Mouse (Mus musculus): ENCODE results near the gene Ofd1. TPM values are rescaled to one million over a fixed set of nuclear protein-coding genes. Genes with fewer than 3 reads are reported as not detected.

Ofd1 gene
- total RNA-seq, 2 experiments from 2014 or later, result 7.5 TPM

DNA sequence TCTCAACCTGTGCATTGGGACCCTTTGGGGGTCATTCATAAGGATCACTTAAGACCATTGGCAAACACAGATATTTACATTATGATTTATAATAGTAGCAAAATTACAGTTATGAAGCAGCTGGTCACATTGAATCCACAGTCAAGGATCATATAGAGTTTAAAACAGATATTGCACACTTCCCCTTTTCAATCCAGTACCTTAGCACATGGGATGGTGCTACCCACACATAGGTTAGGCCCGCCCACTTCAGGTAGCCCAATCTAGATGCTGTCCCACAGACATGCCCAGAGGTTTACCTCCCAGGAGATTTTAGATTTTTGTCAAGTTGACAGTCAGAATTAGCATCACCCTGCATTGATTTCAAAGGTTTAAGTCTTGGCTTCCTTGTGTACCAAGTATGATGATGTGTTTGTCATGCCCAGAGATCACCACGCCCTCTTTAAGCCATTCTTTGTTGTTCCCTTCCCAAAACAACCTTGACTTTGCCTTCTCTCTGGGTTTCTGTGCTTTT lies 80.5 kb downstream of the Ofd1 start:
- no peak for DNase-seq

DNA sequence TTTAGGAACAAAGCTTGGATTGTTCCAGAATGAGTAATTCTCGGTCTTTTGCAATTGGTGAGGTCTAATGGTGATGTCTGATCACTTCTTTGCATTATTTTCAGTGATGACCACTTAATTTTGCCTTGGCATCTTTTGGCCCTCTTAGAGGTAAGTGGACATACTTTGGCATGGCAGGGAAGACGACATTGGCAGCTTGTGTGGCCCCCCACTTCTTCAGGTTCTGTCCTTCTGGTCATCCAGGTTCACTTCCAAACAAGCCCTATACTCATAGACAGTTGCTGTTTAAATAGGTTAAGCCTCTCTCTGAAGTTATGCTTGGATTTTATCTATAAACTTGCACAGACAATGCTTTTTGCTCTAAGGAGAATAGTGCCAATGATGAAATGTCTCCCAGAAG lies 81.5 kb downstream of the Ofd1 start:
- no peak for DNase-seq

DNA sequence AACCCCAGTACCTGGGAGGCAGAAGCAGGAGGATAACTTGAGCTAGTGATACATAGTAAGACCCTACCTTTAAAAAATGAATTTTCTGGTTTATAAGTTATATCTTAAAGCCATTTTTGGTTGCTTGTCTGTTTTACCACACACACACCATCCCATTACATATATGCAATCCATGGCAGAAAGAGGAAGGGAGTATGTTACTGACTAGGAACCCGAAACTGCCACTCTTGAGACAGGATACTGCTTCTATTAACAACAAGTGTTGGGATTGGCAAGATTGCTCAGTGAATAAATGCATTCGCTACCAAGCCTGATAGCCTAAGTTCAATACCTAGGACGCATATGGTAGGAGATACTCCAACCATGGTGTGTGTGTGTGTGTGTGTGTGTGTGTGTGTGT lies 84.2 kb downstream of the Ofd1 start:
- DNase-seq, result no peak

- DNase-seq, result no peak
Observed at GRCm38 (mm10) chrX:166354913-166355312, 85.6 kb downstream of the Ofd1 start.

DNA sequence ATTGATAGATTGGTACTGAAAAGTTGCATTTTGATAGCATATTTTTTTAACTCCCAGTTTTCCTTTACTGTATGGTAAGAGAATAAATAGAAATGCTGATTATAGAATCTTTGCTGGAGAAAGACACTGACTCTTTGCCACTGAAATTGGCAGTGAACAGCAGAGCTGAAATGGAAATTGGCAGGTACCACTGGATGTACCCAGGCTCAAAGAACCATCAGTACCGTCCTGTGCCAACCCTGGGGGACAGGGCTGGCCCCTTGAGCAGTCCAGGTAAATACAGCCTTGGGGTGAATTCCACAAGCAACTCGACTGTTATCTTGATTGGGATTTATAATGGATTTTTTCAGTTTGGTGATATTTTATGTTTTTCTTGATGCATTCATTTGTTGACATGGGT lies 87.1 kb downstream of the Ofd1 start:
- DNase-seq, result no peak

DNA sequence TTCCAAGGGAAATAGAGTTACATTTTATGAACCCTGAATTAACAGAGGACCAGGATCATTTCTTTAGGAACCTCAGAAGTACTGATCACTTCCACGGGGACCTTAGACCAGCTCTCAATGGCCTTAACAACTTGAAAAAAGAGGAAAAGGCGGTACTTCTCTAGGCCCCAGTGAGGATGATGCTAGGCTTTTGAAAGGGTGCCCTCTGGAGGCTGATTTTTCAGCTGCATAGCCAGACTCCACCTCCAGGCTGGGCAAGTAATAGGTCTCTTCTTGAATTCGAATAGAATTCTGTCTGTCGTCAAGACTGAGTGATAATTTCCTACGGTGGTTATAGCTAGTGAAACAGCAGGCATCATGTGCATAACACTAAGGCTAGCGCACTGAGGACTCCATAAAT lies 88.7 kb downstream of the Ofd1 start:
- peak; percentile 64 for DNase-seq

- no peak for DNase-seq
Observed at GRCm38 (mm10) chrX:166348634-166349033, 91.9 kb downstream of the Ofd1 start.

DNA sequence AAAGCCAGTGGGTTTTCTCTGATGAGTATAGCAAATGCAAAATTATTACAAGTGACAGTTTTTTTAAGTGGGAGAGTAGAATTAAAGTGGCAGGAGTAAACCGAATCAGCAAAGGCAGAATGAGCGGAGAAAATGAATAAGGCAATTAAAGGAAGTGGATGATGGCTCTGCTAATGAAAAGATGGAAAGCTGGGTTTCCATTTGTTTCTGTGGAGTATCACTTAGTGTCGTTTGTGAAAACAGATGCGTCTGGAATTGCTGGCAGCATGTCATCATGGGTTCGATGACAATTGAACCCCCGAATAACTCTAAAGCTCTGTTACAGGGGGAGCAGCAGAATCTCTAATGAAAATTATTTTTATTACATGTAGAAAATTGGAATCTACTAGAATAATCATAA lies 92.4 kb downstream of the Ofd1 start:
- no peak for DNase-seq

DNA sequence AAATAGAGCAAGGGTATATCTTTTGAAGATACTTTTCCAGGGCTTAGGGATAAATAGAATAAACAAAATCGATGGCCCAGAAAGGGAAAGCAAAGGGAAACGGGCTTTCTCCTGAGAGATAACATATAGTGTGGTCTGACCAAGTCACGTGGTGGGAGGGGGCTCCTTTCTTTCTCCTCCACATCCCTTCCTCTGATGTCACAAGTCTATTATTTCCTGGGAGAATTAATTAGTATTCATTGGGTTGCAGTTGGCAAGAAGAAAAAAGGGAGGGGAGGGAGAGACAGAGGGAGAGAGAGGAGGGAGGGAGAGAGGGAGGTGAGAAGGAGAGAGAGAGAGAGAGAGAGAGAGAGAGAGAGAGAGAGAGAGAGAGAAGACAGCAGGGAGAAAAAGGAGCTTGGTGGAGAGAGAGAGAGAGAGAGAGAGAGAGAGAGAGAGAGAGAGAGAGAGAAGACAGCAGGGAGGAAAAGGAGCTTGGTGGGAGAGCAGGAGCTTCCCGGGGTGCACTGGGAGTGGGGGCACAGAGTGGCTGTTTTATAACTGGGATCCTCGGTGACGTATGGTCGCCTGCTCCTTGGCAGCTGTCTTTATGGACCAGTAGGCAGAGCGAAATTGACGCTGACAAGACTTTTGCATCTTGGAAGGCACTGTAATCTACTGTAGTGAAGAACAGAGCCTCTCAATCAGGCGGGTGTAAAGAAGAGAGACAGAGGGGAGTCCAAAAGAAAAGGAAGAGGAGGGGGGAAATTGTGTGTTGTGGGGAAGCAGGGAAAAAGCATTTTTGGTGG lies 96.1 kb downstream of the Ofd1 start:
- DNase-seq, result no peak

GRCm38 (mm10) chrX:166341795-166342194 lies 98.7 kb downstream of the Ofd1 start:
- DNase-seq, result no peak

Other genes starting within 250 kb of the Ofd1 start
- 1 to 10 TPM; 6.2 to 6.4 TPM for gene Gpm6b, start 201.8 kb downstream of the Ofd1 start, total RNA-seq (2021)
- gene Trappc2, start 130 bp downstream of the Ofd1 start, total RNA-seq (2021), result 10 to 100 TPM; 15.1 to 15.8 TPM
- gene Rab9, start 39.2 kb upstream of the Ofd1 start, total RNA-seq (2021), result 10 to 100 TPM; 24.8 to 25.4 TPM
- 1 to 10 TPM; 3.6 to 4.9 TPM for gene Tceanc, start 77.9 kb upstream of the Ofd1 start, total RNA-seq (2021)
- under 1 TPM; 0.74 TPM for gene Egfl6, start 145.0 kb upstream of the Ofd1 start, total RNA-seq (2021)

Data from heart, postnatal 4 days (tissue).